Mouse (Mus musculus) kidney, adult 18-20 months (tissue): ENCODE measurements around the gene Pax7.

Experiments used
- DNase-seq: peaks from one replicate; pipeline ENCODE4 v3.0.0; 2021

The Pax7 gene

GRCm38 (mm10) chr4:139830581-139831387, 2.5 kb downstream of the Pax7 start:
- no peak for DNase-seq

- DNase-seq: no peak
Observed at GRCm38 (mm10) chr4:139830053-139830452, 3.3 kb downstream of the Pax7 start.

GRCm38 (mm10) chr4:139828871-139829590, 4.3 kb downstream of the Pax7 start:
- DNase-seq: no peak

- DNase-seq: no peak
Observed at GRCm38 (mm10) chr4:139828283-139828678, 5.0 kb downstream of the Pax7 start.

- DNase-seq: no peak
Observed at GRCm38 (mm10) chr4:139827501-139828282, 5.6 kb downstream of the Pax7 start.

GRCm38 (mm10) chr4:139826231-139826630, 7.1 kb downstream of the Pax7 start:
- DNase-seq: no peak

GRCm38 (mm10) chr4:139825326-139826112, 7.8 kb downstream of the Pax7 start:
- no peak for DNase-seq

GRCm38 (mm10) chr4:139824572-139825325, 8.6 kb downstream of the Pax7 start:
- DNase-seq: no peak

- DNase-seq: no peak
Observed at GRCm38 (mm10) chr4:139823870-139824472, 9.4 kb downstream of the Pax7 start.

- DNase-seq: no peak
Observed at GRCm38 (mm10) chr4:139823138-139823869, 10.0 kb downstream of the Pax7 start.

- no peak for DNase-seq
Observed at GRCm38 (mm10) chr4:139822214-139823137, 10.9 kb downstream of the Pax7 start.

GRCm38 (mm10) chr4:139821491-139822160, 11.7 kb downstream of the Pax7 start:
- peak; percentile 23 for DNase-seq

GRCm38 (mm10) chr4:139821071-139821470, 12.3 kb downstream of the Pax7 start:
- DNase-seq: no peak

GRCm38 (mm10) chr4:139819411-139820030, 13.8 kb downstream of the Pax7 start:
- DNase-seq: no peak

- DNase-seq: no peak
Observed at GRCm38 (mm10) chr4:139818163-139818562, 15.2 kb downstream of the Pax7 start.

GRCm38 (mm10) chr4:139813371-139813960, 19.9 kb downstream of the Pax7 start:
- no peak for DNase-seq

- DNase-seq: no peak
Observed at GRCm38 (mm10) chr4:139811901-139812300, 21.4 kb downstream of the Pax7 start.

- no peak for DNase-seq
Observed at GRCm38 (mm10) chr4:139811475-139811874, 21.9 kb downstream of the Pax7 start.
